Mouse (Mus musculus) spleen, postnatal 36 days (tissue): ENCODE results near the gene Hs6st3.
"Not testable (repeated sequence)": the region's sequence is repeated elsewhere in the genome, so short reads cannot be mapped to it uniquely, and the experiment has no call there.

Experiments used
- DNase-seq, 2 experiments: peaks; one replicate each; pipeline ENCODE4 v3.0.0; 2022; ENCODE audit warnings: low spot score in 2 of 2, mixed read lengths in 1 of 2

Hs6st3 gene

DNA sequence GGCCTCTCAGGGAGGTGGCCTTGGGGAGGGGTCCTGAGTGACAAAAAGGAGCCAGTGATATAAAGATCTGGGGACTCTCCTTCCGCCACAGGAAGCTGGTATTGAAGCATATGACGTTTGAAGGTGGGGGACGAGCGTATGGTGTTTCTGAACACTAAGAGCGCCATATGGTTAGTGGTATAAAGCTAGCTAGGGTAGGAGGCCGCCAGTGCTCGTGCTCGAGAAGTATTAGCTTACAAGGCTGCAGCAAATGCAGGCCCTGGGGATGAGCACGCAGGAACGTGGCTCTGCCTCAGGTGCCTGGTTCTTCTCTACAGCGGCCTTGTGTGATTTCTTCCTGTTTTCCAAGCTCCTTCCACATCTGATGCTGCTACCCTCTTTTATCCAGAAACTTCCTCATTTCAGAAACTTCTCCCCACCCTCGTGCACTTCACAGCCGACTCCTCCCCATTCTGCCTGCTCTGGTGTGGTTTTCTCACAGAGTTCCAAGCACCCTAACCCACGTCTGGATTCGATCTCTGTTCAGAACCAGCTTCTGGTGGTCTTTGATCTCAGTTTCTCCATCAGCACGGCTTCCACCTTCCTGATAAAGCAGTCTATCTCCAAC lies 110.0 kb downstream of the Hs6st3 start:
- DNase-seq = no peak

DNA sequence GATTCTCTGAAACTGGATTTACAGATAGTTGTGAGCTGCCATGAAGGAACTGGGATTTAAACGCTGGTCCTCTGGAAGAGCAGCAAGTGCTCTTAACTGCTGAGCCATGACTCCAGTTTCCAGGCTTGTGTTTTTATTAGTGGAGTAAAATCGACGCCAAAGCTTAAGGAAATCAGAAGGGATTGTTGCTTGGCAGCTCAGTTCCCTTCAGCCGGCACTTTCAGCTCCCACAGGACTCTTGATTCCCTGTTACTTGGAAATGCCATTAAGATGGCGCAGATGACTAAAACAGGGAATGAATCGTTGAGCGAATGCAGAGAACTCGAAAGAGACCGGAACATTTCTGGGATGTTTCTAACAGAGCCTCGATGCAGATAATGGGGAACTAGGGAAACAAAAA lies 112.2 kb downstream of the Hs6st3 start:
- no peak for DNase-seq

DNA sequence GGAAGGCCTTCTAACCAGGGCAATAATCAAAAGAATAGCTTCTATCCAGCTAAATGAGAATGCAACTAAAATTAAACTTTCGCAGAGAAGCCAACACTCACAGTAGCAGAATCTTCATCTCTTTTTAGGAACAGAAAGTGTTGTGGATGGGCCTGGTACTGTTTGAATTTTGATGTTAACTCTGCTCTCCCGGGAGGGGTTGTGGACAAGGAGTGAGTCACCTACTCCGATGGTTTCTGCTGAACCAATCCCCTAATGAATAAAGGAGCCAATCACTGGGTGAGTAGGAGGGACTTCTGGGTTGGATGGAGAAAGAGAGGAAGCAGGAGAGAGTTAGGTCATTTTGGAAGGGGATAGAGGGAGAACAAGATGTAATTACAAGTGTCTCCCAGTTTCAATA lies 117.3 kb downstream of the Hs6st3 start:
- DNase-seq = no peak

DNA sequence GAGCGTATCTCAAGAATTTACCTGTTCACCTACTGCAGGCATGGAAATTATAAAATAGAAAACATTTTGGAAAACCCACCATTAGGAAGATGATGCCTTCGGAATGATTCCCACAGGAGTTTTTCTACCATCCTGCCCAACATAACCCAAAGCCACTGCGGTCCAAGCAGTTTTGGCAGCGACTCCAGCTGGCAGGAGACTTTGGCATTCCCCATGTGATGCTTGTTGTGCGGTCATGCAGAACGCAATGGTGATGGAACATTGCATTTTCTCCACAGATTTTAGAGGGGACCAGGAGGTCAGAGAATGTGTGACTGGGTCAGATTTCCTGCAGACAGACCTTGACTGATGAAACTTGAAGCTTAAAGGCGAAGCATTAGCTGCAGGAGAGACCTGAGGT lies 118.9 kb downstream of the Hs6st3 start:
- no peak for DNase-seq

DNA sequence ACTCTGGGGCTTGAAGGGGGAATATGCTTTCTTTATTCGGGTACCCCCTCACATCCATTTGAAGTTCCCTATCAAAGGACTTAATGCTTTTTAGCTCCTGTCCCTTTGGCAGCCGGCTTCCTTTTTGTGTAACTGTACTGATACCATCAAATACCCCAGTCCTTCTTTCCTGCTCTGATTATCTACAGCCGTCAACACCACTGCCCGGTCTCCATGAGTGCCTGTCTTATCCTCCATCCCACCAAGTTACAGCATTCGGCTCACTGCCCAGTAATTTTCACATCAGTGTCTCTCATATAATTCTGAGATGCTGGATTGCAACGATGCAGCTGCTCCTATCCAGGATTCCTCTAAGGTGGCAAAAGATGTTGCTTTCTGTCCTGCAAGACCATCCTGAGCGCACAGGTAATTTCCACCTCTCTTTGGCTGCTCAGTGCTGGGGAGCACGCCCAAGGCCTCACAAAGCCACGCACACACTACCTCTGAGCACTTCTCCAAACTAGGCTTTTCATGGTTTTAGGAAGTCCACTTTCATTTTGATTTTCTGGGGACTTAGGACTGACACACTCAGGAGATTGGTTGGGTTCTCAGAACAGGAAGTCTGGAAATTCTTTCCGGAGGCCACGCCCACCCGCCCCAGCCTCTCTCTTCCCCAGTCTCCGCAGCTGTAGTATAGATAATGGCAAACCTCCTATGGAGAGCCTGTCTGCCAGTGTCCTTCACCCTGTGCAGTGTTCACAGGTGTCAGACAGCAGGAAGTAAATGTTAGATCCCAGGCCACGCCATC lies 122.2 kb downstream of the Hs6st3 start:
- DNase-seq = no peak

DNA sequence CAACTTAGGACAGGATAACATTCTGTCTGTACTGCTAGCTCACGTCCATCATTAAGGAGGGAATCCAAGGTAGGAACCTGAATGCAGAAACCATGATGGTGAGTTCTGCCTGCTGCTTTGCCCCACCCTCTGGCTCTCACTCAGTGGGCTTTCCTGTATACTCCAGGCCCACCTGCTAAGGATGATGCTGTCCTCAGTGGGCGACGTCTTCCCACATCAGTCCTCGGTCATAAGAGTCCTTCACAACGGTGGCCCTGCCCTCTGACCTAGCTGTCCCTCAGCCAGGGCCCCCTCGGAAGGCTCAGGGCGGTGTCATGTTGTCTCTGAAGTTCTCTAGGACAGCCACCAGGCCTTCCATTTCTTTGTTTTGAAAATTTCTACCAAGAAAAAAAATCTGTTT lies 128.2 kb downstream of the Hs6st3 start:
- DNase-seq = no peak

DNA sequence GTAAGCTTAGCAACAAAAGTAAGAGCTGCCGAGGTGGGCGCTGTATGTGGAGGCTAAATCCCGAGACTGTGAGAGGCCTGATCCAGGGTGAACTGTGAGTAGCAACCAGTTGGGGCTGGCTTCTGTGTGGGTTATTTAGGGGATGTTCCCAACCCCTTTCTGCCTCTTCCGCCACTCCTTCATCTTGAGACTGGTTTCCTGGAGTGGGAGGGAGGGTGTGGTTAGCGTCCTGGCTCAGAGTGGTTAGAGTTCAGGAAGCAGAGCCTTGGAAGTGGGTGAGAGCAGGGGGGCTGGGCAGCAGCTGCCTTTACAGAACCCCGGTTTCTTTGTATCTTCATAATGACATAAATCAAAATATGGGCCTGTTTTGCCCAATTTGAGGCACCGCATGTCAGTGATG lies 134.9 kb downstream of the Hs6st3 start:
- no peak for DNase-seq

DNA sequence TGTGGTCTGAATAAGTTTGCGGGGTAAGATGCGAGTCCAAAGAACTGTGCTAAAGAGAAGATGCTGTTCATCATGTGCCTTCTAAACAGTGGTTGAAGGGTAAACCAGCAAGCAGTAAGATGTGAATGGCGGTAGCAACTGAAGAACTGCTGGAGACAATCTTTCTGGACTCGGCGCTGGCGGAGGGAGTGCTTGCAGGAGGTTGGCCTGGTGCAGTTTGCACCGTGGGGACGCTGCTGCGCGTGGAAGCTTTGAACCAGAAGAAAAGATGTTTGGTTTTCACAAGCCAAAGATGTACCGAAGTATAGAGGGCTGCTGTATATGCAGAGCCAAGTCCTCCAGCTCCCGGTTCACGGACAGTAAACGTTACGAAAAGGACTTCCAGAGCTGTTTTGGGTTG lies 140.0 kb downstream of the Hs6st3 start:
- DNase-seq = not testable (repeated sequence)

DNA sequence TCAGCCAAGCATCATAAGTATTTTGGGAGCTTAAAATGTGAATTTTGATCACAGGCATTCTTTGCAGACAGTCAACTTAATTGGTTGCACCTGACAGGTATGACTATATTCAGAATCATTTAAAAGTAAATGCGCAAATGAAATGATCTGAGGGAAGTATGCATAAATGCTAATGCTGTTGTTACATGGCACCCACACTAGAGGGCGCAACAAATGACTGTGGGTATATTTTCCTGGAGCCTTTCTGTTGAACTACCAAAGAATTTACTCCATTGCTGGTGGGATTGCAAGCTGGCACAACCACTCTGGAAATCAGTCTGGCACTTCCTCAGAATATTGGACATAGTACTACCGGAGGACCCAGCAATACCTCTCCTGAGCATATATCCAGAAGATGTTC lies 145.8 kb downstream of the Hs6st3 start:
- DNase-seq = no peak

DNA sequence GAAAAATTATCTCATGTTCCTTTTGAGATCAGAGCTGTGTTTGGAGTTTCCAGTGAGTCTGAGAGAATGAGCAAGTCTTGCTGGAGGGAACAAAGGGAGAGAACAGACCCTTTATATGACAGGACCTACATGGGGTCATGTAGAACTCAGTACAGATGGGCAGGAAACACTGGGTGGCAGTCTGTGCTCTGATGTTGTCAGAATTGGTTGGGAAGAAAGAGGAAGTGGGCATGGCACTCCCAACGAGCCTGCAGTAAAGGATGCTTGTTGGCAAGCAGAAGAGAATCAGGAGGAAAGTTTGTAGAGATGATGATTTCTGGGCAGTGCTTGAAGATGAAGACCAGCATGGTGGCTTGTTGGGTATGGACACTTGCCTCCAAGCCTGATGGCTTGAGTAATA lies 151.5 kb downstream of the Hs6st3 start:
- no peak for DNase-seq

DNA sequence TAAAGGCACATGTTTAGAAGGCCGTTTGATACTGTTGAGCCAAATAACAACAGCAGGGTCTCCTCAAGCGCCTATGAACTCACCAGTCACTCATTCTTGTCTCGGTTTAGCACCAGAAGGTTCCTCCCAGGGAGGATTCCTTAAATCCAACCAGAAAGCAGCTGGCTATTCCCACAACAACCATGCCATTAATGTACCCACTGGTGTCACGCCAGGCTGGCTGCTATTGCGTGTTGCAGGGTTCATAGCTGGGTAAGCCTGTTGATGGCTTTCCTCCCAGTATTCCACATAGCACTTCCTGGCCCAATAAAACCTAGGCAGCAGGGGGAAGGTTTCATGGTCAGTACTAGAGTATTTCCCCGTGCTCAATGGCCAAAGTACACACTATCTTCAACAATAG lies 155.9 kb downstream of the Hs6st3 start:
- DNase-seq = no peak

DNA sequence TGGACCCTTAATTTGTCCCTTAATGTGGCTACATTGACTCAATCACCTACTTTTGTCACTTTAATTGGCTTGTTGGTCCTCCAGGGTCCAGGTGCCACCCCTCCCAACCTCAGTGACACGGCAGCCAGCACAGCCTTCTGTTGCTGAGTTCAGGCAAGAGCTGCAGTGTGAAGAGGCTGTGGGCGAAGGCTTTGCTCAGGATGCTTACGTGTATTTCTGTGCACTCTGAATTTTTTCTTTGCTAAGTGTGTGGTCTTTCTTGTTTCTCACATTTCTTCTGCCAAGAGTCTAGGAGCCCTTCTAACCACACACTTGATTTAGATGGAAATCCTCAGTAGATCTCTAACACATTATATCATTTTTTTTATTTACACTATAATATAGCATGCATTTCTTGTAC lies 168.3 kb downstream of the Hs6st3 start:
- no peak for DNase-seq

DNA sequence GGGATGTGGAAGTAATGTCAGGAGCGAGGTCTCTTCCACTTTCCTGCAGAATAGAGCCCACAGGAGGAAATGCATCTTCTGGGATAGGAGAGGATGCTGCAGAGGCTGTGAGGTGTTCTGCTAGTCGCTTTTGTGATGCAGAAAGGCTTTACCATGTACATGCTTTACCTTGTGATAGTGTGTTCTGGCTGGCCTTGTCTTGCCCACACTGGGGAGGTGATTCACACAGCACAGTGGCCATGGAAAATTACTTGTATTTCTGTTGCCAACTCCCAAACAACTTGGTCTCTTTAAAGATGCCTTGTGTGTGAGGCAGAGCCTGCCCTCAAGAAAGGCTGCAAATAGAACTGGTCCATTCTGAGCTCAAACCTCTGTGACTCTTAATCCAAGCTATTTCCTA lies 180.2 kb downstream of the Hs6st3 start:
- no peak for DNase-seq

DNA sequence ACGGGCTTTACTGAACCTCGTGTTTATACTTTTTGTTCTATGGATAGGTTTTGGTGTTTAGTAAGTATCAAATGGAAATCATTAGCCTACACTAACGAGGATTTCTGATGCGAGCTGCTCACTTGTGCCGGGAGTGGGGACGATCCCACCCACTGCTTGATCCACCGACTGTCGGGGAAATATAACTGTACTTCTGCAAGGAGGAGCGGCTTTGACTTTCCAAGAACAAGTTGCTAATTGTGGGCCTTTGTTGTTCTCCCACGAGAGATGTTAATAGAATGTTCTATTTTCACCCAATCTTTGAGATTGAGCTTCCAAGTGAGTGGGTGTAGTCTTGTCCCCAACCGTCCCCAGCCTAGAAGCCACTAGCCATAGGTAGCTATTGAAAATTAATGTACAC lies 209.1 kb downstream of the Hs6st3 start:
- DNase-seq = no peak

DNA sequence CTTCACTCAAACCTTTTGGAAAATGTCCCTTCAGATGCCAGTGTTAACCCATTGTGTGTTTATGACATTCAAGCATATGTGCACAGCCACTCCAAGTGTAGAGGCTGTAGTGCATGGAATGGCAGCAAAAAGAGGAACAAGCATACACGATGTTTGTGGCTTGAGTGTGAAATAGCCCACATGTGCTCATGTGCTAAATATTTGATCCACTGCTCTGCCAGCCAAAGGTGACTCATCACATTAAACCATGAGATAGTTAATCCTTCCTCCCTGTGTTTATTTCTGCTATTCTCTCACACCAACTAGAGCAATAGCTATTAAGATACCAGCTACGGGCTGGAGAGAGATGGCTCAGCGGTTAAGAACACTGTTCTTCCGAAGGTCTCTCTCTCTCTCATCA lies 223.3 kb downstream of the Hs6st3 start:
- no peak for DNase-seq

DNA sequence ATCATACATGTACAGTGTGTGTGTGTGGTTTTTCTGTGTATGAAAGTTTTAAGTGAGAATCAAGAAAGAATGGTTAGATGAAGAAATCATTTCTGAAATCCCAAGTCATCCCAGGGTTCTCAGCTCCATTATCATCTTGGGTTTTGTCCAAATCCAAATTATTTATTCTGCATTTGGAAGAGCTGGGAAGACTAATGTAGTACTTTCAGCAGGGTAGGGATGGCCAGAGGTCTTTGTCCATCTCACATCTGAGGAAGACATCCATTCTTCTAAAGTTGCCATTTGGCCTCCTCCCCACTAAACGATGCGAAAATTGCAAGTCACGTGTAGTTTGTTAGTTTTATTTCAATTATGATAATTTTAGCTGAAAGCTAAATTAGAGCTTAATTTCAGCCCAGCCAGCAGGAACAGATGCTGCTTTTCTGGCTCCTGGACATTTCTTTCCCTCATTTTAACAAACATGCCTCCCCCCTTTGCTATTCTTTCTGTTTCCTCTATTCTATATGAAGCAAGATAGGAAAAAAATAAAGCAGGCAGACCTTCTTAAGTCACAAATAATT lies 229.8 kb downstream of the Hs6st3 start:
- no peak for DNase-seq

DNA sequence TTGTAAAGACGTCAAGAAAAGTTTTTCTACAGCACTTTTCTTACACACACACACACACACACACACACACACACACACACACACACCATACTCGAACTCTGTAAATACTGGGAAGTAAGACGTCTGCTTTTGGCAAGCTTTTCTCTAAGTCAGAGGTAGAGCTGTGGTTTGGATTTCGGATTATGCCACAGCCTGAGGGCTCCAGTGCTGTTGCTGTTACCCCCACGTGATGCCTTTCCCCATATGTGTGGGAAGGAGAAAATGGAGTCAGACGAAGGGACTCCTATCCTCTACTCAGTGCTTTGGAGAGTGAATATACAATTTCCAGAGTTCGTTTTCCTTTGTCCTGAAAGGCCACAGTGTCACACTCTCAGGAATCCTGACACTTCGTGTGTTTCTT lies 231.1 kb downstream of the Hs6st3 start:
- DNase-seq = no peak

DNA sequence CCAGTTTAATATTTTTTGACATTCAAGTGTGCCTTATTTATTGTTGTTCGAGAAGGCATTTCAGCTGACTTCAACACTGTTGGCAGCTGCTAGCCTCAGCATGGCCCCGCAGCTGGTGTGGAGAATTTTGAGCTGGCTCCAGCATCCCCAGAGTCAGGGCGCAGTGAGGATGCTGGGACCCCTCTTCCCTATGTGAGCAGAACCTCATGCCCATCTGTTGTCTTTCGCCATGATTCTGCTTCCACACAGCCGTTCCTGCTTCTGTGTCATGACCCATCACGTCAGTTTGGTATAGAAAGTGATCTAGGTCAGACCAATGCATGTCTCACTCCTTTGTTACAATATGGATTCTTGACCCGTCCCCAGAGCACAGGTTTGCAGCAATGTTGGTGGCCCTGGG lies 231.9 kb downstream of the Hs6st3 start:
- no peak for DNase-seq

DNA sequence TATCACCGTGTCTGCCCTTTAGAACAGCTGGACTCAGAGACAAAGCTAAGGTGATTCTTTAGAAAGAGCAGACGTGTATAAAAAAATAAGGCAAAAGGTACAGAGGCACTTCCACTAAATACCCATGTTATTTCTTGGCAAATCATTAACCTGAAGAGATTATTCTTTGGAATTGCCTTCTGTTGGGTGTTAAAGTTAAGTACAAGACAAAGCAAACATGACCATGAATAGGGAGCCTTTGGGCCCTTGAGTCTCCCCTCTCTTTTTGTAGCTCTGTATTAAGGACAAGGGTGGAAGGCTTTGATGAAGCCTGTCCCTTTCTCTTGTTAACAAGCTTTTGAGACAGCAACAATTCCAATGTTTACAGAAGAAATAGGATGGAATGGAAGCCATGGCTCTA lies 241.2 kb downstream of the Hs6st3 start:
- DNase-seq = no peak

DNA sequence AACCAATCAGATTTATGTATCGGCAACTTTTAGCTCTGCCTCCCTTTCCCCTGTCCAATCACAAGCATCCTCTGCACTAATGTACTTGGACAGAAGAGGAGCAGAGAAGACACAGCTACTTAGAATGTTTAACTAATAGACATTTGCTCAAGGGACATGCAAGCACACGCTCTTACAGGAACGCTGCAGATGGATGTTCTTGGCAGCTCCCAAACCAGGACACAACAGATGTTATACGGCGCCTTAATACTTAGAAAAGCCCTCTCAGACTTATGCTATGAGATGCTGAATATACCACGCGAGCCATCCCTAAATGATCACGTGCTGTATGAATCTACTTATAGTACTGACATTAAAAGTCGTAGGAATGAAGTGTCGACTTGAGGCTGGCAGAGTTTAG lies 263.5 kb downstream of the Hs6st3 start:
- no peak for DNase-seq

DNA sequence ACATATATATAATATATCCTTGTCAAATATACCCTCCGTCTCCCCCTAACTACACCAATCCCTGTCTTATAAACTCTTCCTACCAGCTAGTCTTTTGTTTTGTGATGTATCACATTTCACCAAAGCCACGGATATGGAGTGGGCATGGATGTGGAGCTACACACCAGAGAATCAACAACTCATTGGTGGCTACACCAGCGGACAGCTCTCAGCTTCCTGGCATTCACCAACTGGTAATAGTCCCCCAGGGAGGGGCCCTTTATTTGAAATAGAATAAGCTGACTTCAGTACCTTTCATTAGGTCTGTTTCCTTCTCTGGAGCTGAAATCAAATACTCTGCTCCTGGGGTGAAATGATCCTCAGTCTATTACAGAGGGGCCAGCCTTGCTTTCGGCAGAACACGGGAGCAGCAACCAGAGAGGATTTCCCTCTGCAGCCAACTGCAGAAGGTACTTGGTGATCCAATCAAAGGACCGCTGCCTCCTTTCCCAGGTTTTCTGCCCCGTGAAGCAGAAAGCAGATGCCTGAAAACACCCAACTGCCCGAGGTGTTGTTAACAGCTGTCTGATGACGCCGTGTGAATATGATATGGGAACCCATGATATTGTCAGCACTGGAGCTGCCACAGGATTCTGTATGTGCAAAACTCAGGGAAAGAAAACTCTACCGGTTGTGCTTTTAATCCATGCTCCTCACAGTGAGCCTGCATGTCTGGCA lies 271.4 kb downstream of the Hs6st3 start:
- no peak for DNase-seq

DNA sequence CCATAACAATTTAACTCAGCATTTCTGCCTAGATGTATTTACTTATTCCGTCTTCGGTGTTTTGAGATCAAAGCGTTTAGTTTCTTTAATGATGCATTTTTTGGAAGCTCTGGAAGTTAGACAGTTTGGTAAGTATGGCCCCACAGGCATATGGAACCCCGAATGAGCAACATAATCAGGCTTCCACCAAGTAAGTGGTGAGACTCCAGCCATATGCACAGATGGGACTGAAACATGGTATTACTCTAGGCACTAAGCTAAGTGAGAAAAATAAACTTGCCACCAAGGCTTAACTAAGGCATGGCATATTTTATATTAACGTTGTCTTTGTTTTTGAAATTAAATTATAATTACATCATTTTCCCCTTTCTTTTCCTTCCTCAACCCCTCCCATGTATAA lies 284.8 kb downstream of the Hs6st3 start:
- DNase-seq = no peak

DNA sequence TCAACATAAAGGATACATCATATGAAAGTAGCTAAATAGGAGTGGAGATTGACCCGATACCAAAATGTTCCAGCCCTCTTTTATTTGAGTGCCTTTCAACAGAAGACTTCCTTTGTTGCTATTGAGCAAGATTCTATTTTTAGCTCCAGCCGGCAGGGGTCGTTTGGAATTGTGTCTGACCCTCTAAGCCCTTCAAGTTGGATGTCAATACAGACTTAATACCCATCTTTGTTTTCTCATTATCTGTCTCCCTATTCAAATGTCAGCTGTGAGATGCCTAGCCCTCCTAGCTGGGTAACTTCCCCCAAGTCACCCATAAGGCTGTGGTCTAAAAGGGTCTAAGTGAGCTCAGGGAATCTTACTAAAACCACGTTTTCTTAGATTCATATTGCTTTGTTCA lies 312.3 kb downstream of the Hs6st3 start:
- no peak for DNase-seq
